Mouse (Mus musculus): ENCODE results near the gene Pigt. TPM values are rescaled to one million over a fixed set of nuclear protein-coding genes. Genes with fewer than 3 reads are reported as not detected.

Gene Pigt
- total RNA-seq (2021) = 100 to 1,000 TPM; 133 to 134 TPM
- long read RNA-seq, experiment 1, partial matches to known transcripts = 2 of 4 reads
- long read RNA-seq, experiment 1, other reads (novel, unspliced or antisense) = 0 of 4 reads
- long read RNA-seq, experiment 2, partial matches to known transcripts = 2 of 8 reads
- long read RNA-seq, experiment 2, other reads (novel, unspliced or antisense) = 5 of 8 reads

- DNase-seq (ENCODE audit: low spot score in 2 of 2) = peak; percentile 72 to 78
Measured at GRCm38 (mm10) chr2:164496847-164497690, at the start of gene Pigt. Pigt (plus strand) TSS chr2:164497520.

- no peak for DNase-seq (ENCODE audit: low spot score in 2 of 2)
Measured at GRCm38 (mm10) chr2:164448140-164448539, 49.2 kb upstream of the Pigt start.

GRCm38 (mm10) chr2:164448921-164449320, 48.4 kb upstream of the Pigt start:
- DNase-seq (ENCODE audit: low spot score in 2 of 2) = no peak

GRCm38 (mm10) chr2:164449341-164450042, 47.8 kb upstream of the Pigt start:
- DNase-seq (ENCODE audit: low spot score in 2 of 2) = no peak

GRCm38 (mm10) chr2:164452000-164452676, 45.2 kb upstream of the Pigt start:
- no peak for DNase-seq (ENCODE audit: low spot score in 2 of 2)

- DNase-seq (ENCODE audit: low spot score in 2 of 2) = no peak
Measured at GRCm38 (mm10) chr2:164453047-164453757, 44.1 kb upstream of the Pigt start.

- DNase-seq (ENCODE audit: low spot score in 2 of 2) = no peak
Measured at GRCm38 (mm10) chr2:164453887-164454500, 43.3 kb upstream of the Pigt start.

GRCm38 (mm10) chr2:164454846-164455245, 42.5 kb upstream of the Pigt start:
- DNase-seq (ENCODE audit: low spot score in 2 of 2) = no peak

- DNase-seq (ENCODE audit: low spot score in 2 of 2) = no peak
Measured at GRCm38 (mm10) chr2:164455421-164456190, 41.7 kb upstream of the Pigt start.

GRCm38 (mm10) chr2:164456413-164456812, 40.9 kb upstream of the Pigt start:
- DNase-seq (ENCODE audit: low spot score in 2 of 2) = no peak

GRCm38 (mm10) chr2:164456864-164457300, 40.4 kb upstream of the Pigt start, which contains the start of gene Sys1:
Sys1 (plus strand) TSS chr2:164456964.
- DNase-seq (ENCODE audit: low spot score in 2 of 2) = no peak

- no peak for DNase-seq (ENCODE audit: low spot score in 2 of 2)
Measured at GRCm38 (mm10) chr2:164457942-164458341, 39.4 kb upstream of the Pigt start.

GRCm38 (mm10) chr2:164458535-164458934, 38.8 kb upstream of the Pigt start:
- peak in 1 of 2 experiments; percentile 26 for DNase-seq (ENCODE audit: low spot score in 2 of 2)

GRCm38 (mm10) chr2:164460745-164461551, 36.4 kb upstream of the Pigt start, which contains the start of gene Gm20458:
Gm20458 (plus strand) TSS chr2:164460967.
- peak; percentile 70 to 90 for DNase-seq (ENCODE audit: low spot score in 2 of 2)

GRCm38 (mm10) chr2:164465161-164465560, 32.2 kb upstream of the Pigt start:
- no peak for DNase-seq (ENCODE audit: low spot score in 2 of 2)

GRCm38 (mm10) chr2:164466787-164467186, 30.5 kb upstream of the Pigt start:
- no peak for DNase-seq (ENCODE audit: low spot score in 2 of 2)

GRCm38 (mm10) chr2:164470254-164470653, 27.1 kb upstream of the Pigt start:
- no peak for DNase-seq (ENCODE audit: low spot score in 2 of 2)

GRCm38 (mm10) chr2:164473624-164474023, 23.7 kb upstream of the Pigt start, which contains the start of gene Trp53tg5:
Trp53tg5 (minus strand) TSS chr2:164473724.
- no peak for DNase-seq (ENCODE audit: low spot score in 2 of 2)
